Mouse (Mus musculus): ENCODE data around the gene Abcb11. TPM values are rescaled to one million over a fixed set of nuclear protein-coding genes. Genes with fewer than 3 reads are reported as not detected.

Gene Abcb11
- polyA plus RNA-seq, 1 experiment from 2014 or later: not detected

GRCm38 (mm10) chr2:69234976-69235678, 107.3 kb downstream of the Abcb11 start:
- Histone ChIP-seq H3K4me1 (ENCODE audit: control insufficient read depth, insufficient read depth, low read length) (no peaks in the 10 kb centered on the region), H3K9ac (replicated peaks; ENCODE audit: low read depth, low read length) (no peak overlapping the region), H3K27ac (ENCODE audit: low read depth, low read length) (no peak overlapping the region), H3K4me2 (ENCODE audit: low read depth, low read length) (no peak overlapping the region), H3K36me3 (ENCODE audit: control insufficient read depth, insufficient read depth, low read length) (no peaks in the 10 kb centered on the region), H3K27me3 (ENCODE audit: control insufficient read depth, insufficient read depth, low read length) (no peaks in the 10 kb centered on the region), H3K4me3 (ENCODE audit: low read depth, low read length) (no peak overlapping the region), H3K9me3 (ENCODE audit: control insufficient read depth, low read length) (no peaks in the 10 kb centered on the region)
- ATAC-seq (ENCODE audit: low read depth): no peak
- WGBS: 46% methylated on average over 5 of the region's 5 CpGs

- Histone ChIP-seq H3K27me3 (ENCODE audit: control insufficient read depth, insufficient read depth, low read length) (no peaks in the 10 kb centered on the region), H3K4me1 (ENCODE audit: control insufficient read depth, insufficient read depth, low read length) (no peaks in the 10 kb centered on the region), H3K36me3 (ENCODE audit: control insufficient read depth, insufficient read depth, low read length) (no peaks in the 10 kb centered on the region), H3K27ac (ENCODE audit: low read depth, low read length) (no peak overlapping the region), H3K9me3 (ENCODE audit: control insufficient read depth, low read length) (no peaks in the 10 kb centered on the region), H3K4me3 (ENCODE audit: low read depth, low read length) (no peak overlapping the region), H3K9ac (replicated peaks; ENCODE audit: low read depth, low read length) (no peak overlapping the region), H3K4me2 (ENCODE audit: low read depth, low read length) (no peak overlapping the region)
- ATAC-seq (ENCODE audit: low read depth): no peak
Measured at GRCm38 (mm10) chr2:69232101-69232500, 110.3 kb downstream of the Abcb11 start.

- no peak overlapping the region for H3K4me2 ChIP-seq (ENCODE audit: low read depth, low read length)
- no peaks in the 10 kb centered on the region for H3K4me1 ChIP-seq (ENCODE audit: control insufficient read depth, insufficient read depth, low read length)
- no peak for ATAC-seq (ENCODE audit: low read depth)
- no peak overlapping the region for H3K9ac ChIP-seq (replicated peaks; ENCODE audit: low read depth, low read length)
- no peaks in the 10 kb centered on the region for H3K27me3 ChIP-seq (ENCODE audit: control insufficient read depth, insufficient read depth, low read length)
- no peak overlapping the region for H3K27ac ChIP-seq (ENCODE audit: low read depth, low read length)
- no peaks in the 10 kb centered on the region for H3K36me3 ChIP-seq (ENCODE audit: control insufficient read depth, insufficient read depth, low read length)
- WGBS: 89% methylated on average over 2 of the region's 2 CpGs
- H3K9me3 ChIP-seq (ENCODE audit: control insufficient read depth, low read length): no peaks in the 10 kb centered on the region
- H3K4me3 ChIP-seq (ENCODE audit: low read depth, low read length): no peak overlapping the region
Measured at GRCm38 (mm10) chr2:69230137-69230536, 112.3 kb downstream of the Abcb11 start.

GRCm38 (mm10) chr2:69228635-69229034, 113.8 kb downstream of the Abcb11 start:
- Histone ChIP-seq H3K4me3 (ENCODE audit: low read depth, low read length) (no peak overlapping the region), H3K4me1 (ENCODE audit: control insufficient read depth, insufficient read depth, low read length) (no peaks in the 10 kb centered on the region), H3K27me3 (ENCODE audit: control insufficient read depth, insufficient read depth, low read length) (no peaks in the 10 kb centered on the region), H3K27ac (ENCODE audit: low read depth, low read length) (no peak overlapping the region), H3K4me2 (ENCODE audit: low read depth, low read length) (no peak overlapping the region), H3K9me3 (ENCODE audit: control insufficient read depth, low read length) (no peaks in the 10 kb centered on the region), H3K9ac (replicated peaks; ENCODE audit: low read depth, low read length) (no peak overlapping the region), H3K36me3 (ENCODE audit: control insufficient read depth, insufficient read depth, low read length) (no peaks in the 10 kb centered on the region)
- WGBS: 59% methylated on average over 6 of the region's 6 CpGs
- no peak for ATAC-seq (ENCODE audit: low read depth)

- H3K4me1 ChIP-seq (ENCODE audit: control insufficient read depth, insufficient read depth, low read length): no peaks in the 10 kb centered on the region
- H3K27ac ChIP-seq (ENCODE audit: low read depth, low read length): no peak overlapping the region
- no peak overlapping the region for H3K9ac ChIP-seq (replicated peaks; ENCODE audit: low read depth, low read length)
- H3K36me3 ChIP-seq (ENCODE audit: control insufficient read depth, insufficient read depth, low read length): no peaks in the 10 kb centered on the region
- H3K9me3 ChIP-seq (ENCODE audit: control insufficient read depth, low read length): no peaks in the 10 kb centered on the region
- H3K27me3 ChIP-seq (ENCODE audit: control insufficient read depth, insufficient read depth, low read length): no peaks in the 10 kb centered on the region
- no peak overlapping the region for H3K4me3 ChIP-seq (ENCODE audit: low read depth, low read length)
- 91% methylated on average over 9 of the region's 9 CpGs for WGBS
- no peak overlapping the region for H3K4me2 ChIP-seq (ENCODE audit: low read depth, low read length)
- no peak for ATAC-seq (ENCODE audit: low read depth)
Measured at GRCm38 (mm10) chr2:69226876-69227275, 115.5 kb downstream of the Abcb11 start.

- H3K4me2 ChIP-seq (ENCODE audit: low read depth, low read length): no peak overlapping the region
- no peak overlapping the region for H3K27ac ChIP-seq (ENCODE audit: low read depth, low read length)
- no peaks in the 10 kb centered on the region for H3K36me3 ChIP-seq (ENCODE audit: control insufficient read depth, insufficient read depth, low read length)
- no peaks in the 10 kb centered on the region for H3K4me1 ChIP-seq (ENCODE audit: control insufficient read depth, insufficient read depth, low read length)
- no peak for ATAC-seq (ENCODE audit: low read depth)
- no peak overlapping the region for H3K9ac ChIP-seq (replicated peaks; ENCODE audit: low read depth, low read length)
- no peaks in the 10 kb centered on the region for H3K9me3 ChIP-seq (ENCODE audit: control insufficient read depth, low read length)
- no peak overlapping the region for H3K4me3 ChIP-seq (ENCODE audit: low read depth, low read length)
- 79% methylated on average over 2 of the region's 2 CpGs for WGBS
- no peaks in the 10 kb centered on the region for H3K27me3 ChIP-seq (ENCODE audit: control insufficient read depth, insufficient read depth, low read length)
Measured at GRCm38 (mm10) chr2:69224724-69225123, 117.7 kb downstream of the Abcb11 start.

- Histone ChIP-seq H3K9me3 (ENCODE audit: control insufficient read depth, low read length) (no peaks in the 10 kb centered on the region), H3K4me2 (ENCODE audit: low read depth, low read length) (no peak overlapping the region), H3K4me3 (ENCODE audit: low read depth, low read length) (no peak overlapping the region), H3K36me3 (ENCODE audit: control insufficient read depth, insufficient read depth, low read length) (no peaks in the 10 kb centered on the region), H3K4me1 (ENCODE audit: control insufficient read depth, insufficient read depth, low read length) (no peaks in the 10 kb centered on the region), H3K27me3 (ENCODE audit: control insufficient read depth, insufficient read depth, low read length) (no peaks in the 10 kb centered on the region), H3K9ac (replicated peaks; ENCODE audit: low read depth, low read length) (no peak overlapping the region), H3K27ac (ENCODE audit: low read depth, low read length) (no peak overlapping the region)
- ATAC-seq (ENCODE audit: low read depth): no peak
- WGBS: 52% methylated on average over 10 of the region's 10 CpGs
Measured at GRCm38 (mm10) chr2:69222815-69223214, 119.6 kb downstream of the Abcb11 start.

- no peaks in the 10 kb centered on the region for H3K9me3 ChIP-seq (ENCODE audit: control insufficient read depth, low read length)
- no peak overlapping the region for H3K27ac ChIP-seq (ENCODE audit: low read depth, low read length)
- no peak overlapping the region for H3K4me2 ChIP-seq (ENCODE audit: low read depth, low read length)
- no peak overlapping the region for H3K9ac ChIP-seq (replicated peaks; ENCODE audit: low read depth, low read length)
- WGBS: 38% methylated on average over 5 of the region's 5 CpGs
- no peak for ATAC-seq (ENCODE audit: low read depth)
- no peaks in the 10 kb centered on the region for H3K4me1 ChIP-seq (ENCODE audit: control insufficient read depth, insufficient read depth, low read length)
- no peaks in the 10 kb centered on the region for H3K36me3 ChIP-seq (ENCODE audit: control insufficient read depth, insufficient read depth, low read length)
- H3K4me3 ChIP-seq (ENCODE audit: low read depth, low read length): no peak overlapping the region
- no peaks in the 10 kb centered on the region for H3K27me3 ChIP-seq (ENCODE audit: control insufficient read depth, insufficient read depth, low read length)
Measured at GRCm38 (mm10) chr2:69221868-69222416, 120.5 kb downstream of the Abcb11 start.

- H3K4me1 ChIP-seq (ENCODE audit: control insufficient read depth, insufficient read depth, low read length): no peaks in the 10 kb centered on the region
- no peak overlapping the region for H3K4me3 ChIP-seq (ENCODE audit: low read depth, low read length)
- no peak overlapping the region for H3K9ac ChIP-seq (replicated peaks; ENCODE audit: low read depth, low read length)
- 57% methylated on average over 7 of the region's 7 CpGs for WGBS
- no peak overlapping the region for H3K27ac ChIP-seq (ENCODE audit: low read depth, low read length)
- no peaks in the 10 kb centered on the region for H3K36me3 ChIP-seq (ENCODE audit: control insufficient read depth, insufficient read depth, low read length)
- no peaks in the 10 kb centered on the region for H3K27me3 ChIP-seq (ENCODE audit: control insufficient read depth, insufficient read depth, low read length)
- no peak overlapping the region for H3K4me2 ChIP-seq (ENCODE audit: low read depth, low read length)
- no peaks in the 10 kb centered on the region for H3K9me3 ChIP-seq (ENCODE audit: control insufficient read depth, low read length)
- peak; percentile 36; the same call in 1 of the 2 replicates for ATAC-seq (ENCODE audit: low read depth)
Measured at GRCm38 (mm10) chr2:69215242-69215641, 127.2 kb downstream of the Abcb11 start.
